Mouse (Mus musculus) ES-Bruce4 (cell line): Measurements from ENCODE around the gene Prkch.

Source experiments
- CTCF ChIP-seq: IDR thresholded peaks from one replicate; pipeline ENCODE4 v1.8.1; 2011; ENCODE audit warnings: low read depth, low read length
- EP300 ChIP-seq: IDR thresholded peaks from 2 replicates; pipeline ENCODE4 v1.6.1; 2011; ENCODE audit warnings: low read depth, low read length; ENCODE audit not compliant: insufficient read depth
- POLR2A ChIP-seq: IDR thresholded peaks from one replicate; pipeline ENCODE4 v1.8.1; 2011; ENCODE audit warnings: low read length; ENCODE audit not compliant: insufficient read depth

GRCm38 (mm10) chr12:73790571-73791108 lies 206.0 kb downstream of the Prkch start:
- no peak for TF ChIP-seq CTCF
- TF ChIP-seq POLR2A, result no peak
- no peak for TF ChIP-seq EP300
